Mouse (Mus musculus) liver, adult 2 months (tissue): ENCODE measurements at regions not wholly inside any gene's neighbourhood (a gene's known extent, or its start where the extent isn't known, plus 50 kb on each side); places are given as distances from the start of the nearest gene placed in this dataset.

Source experiments
- DNase-seq: peaks from one replicate; pipeline ENCODE4 v3.0.0-alpha.2; 2011; ENCODE audit warnings: low read depth, low spot score; ENCODE audit errors: extremely low read depth
- H3K27ac ChIP-seq: fragments of 200-500 bp; replicated peaks from 2 replicates; pipeline ENCODE4 v1.5.1; 2012; ENCODE audit warnings: low read depth, mild to moderate bottlenecking, control low read depth, inconsistent platforms, low read length; ENCODE audit not compliant: insufficient read depth
- H3K27me3 ChIP-seq: fragments of 200-500 bp; 2 replicates; pipeline ENCODE4 v1.6.1; 2012; ENCODE audit warnings: mild to moderate bottlenecking, moderate library complexity, low read length, inconsistent platforms; ENCODE audit not compliant: control insufficient read depth, insufficient read depth
- H3K36me3 ChIP-seq: fragments of 200-500 bp; 2 replicates; pipeline ENCODE4 v1.6.1; 2012; ENCODE audit warnings: low read length, inconsistent platforms; ENCODE audit not compliant: control insufficient read depth, insufficient read depth
- H3K4me1 ChIP-seq: fragments of 200-500 bp; 2 replicates; pipeline ENCODE4 v1.6.1; 2011; ENCODE audit warnings: low read length; ENCODE audit not compliant: control insufficient read depth, insufficient read depth
- H3K4me3 ChIP-seq: fragments of 200-500 bp; 2 replicates; pipeline ENCODE4 v1.5.1; 2011; ENCODE audit warnings: low read depth, mild to moderate bottlenecking, control low read depth, low read length, moderate library complexity; ENCODE audit not compliant: insufficient read depth
- H3K79me2 ChIP-seq: fragments of 200-500 bp; 2 replicates; pipeline ENCODE4 v1.6.1; 2012; ENCODE audit warnings: inconsistent platforms, mild to moderate bottlenecking, low read length, moderate library complexity; ENCODE audit not compliant: control insufficient read depth, insufficient read depth
- H3K9ac ChIP-seq: fragments of 200-500 bp; 2 replicates; pipeline ENCODE4 v1.6.1; 2012; ENCODE audit warnings: low read depth, mild to moderate bottlenecking, control low read depth, inconsistent platforms, low read length
- CTCF ChIP-seq: fragments of 200-500 bp; IDR thresholded peaks from 2 replicates; pipeline ENCODE4 v1.5.1; 2011; ENCODE audit warnings: low read depth, low read length, control low read depth
- POLR2A ChIP-seq: fragments of 200-500 bp; IDR thresholded peaks from 2 replicates; pipeline ENCODE4 v1.6.1; 2011; ENCODE audit warnings: low read length, control low read depth; ENCODE audit not compliant: insufficient read depth; ENCODE audit errors: extremely low read depth
- WGBS: fragments of 180-500 bp; shearing (Covaris S2); methylation state at CpG from one replicate; pipeline ENCODE4 v1.1.7; 2018; 5-methylcytosine and 5-hydroxymethylcytosine counted together

DNA sequence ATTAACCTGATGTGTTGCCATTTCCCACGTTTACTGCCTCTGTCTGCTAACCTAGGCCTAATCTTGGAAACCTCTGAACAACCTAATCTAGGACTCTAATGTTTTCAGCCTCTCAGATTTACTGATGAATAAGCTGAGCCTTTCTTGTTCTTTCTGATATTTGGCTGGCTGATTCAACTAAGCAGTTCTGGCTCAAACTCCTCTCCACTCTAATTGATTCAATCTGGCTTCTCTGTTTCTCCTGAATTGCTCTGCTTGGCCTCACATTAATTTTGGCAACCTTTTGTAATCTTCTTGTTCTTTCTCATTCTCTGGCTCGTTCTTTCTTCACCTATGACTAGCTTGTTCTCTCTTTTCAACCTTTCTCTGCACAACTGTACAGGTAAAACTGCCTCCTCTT, 1561.2 kb upstream of the Zeb2 start:
- Histone ChIP-seq H3K27ac (no peak overlapping the region), H3K9ac (no peak overlapping the region), H3K36me3 (no peaks in the 10 kb centered on the region), H3K79me2 (no peaks in the 10 kb centered on the region), H3K27me3 (no peaks in the 10 kb centered on the region), H3K4me1 (no peaks in the 10 kb centered on the region), H3K4me3 (no peak overlapping the region)
- TF ChIP-seq POLR2A: no peak
- TF ChIP-seq CTCF: no peak
- no peak for DNase-seq
- 45% methylated on average over 2 of the region's 2 CpGs for WGBS

DNA sequence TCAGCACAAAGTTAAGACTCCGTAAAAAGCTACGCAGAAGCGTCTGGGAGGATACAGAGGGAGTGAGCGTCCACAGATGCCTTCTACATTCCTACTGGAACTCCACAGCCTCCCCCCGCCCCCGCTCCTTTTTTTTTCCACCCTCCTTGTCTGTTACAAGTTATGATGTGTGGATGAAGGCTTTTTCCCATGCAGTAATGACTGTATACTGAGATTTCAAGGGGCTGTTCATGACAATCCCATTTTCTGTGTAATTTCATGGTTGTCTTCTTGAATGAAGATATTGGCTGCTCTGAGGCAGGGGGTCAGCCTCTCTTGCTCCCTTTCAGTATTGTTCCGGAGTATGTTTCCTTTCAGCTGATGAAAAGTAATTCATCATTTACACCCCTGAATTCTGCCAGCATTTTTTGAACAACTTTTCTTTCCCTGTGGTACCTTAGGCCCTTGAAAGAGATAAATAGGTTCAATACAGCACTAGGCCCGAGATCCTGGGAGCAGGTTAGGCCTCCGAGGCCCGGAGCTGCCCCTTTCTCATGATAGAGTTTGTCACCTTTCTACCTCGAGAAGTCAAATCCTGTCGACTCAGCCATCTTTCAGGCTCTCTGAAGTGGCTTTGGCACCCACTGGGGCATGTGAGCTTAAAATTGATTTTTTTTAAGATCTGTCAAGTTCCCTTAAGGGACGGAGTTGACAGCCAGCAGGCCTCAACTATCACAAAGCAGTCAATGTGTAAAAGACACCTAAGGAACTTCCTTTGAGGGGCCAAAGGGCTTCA, 1552.5 kb upstream of the Zeb2 start:
- Histone ChIP-seq H3K36me3 (no peaks in the 10 kb centered on the region), H3K79me2 (no peaks in the 10 kb centered on the region), H3K9ac (no peak overlapping the region), H3K27me3 (no peaks in the 10 kb centered on the region), H3K4me1 (no peaks in the 10 kb centered on the region), H3K27ac (no peak overlapping the region), H3K4me3 (no peak overlapping the region)
- DNase-seq: no peak
- TF ChIP-seq POLR2A (no peak), CTCF (no peak)
- WGBS: 84% methylated on average over 13 of the region's 13 CpGs

DNA sequence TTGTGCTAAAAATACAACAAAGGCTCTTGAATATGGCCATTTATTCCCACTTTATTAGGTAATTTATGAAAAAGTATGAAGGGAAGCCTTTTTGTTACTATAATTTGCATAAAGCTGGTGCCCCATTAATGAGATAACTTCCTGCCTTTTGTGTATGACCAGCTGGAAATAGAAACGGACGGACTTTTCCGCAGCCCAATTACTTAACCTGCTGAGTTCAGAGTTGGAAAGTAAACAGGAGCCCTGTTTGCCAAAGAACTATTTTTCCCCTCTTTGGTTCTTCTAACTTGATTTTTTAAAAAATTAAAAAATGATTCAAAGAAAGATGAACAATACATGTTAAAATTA, 1549.8 kb upstream of the Zeb2 start:
- WGBS: 69% methylated on average over 3 of the region's 3 CpGs
- Histone ChIP-seq H3K4me1 (no peaks in the 10 kb centered on the region), H3K79me2 (no peaks in the 10 kb centered on the region), H3K27ac (no peak overlapping the region), H3K36me3 (no peaks in the 10 kb centered on the region), H3K9ac (no peak overlapping the region), H3K27me3 (no peaks in the 10 kb centered on the region), H3K4me3 (no peak overlapping the region)
- DNase-seq: no peak
- TF ChIP-seq CTCF (no peak), POLR2A (no peak)

- Histone ChIP-seq H3K9ac (no peak overlapping the region), H3K27ac (no peak overlapping the region), H3K4me3 (no peak overlapping the region), H3K36me3 (no peaks in the 10 kb centered on the region), H3K27me3 (no peaks in the 10 kb centered on the region), H3K79me2 (no peaks in the 10 kb centered on the region), H3K4me1 (no peaks in the 10 kb centered on the region)
- TF ChIP-seq CTCF (no peak), POLR2A (no peak)
- no peak for DNase-seq
- 72% methylated on average over 10 of the region's 10 CpGs for WGBS
Observed at GRCm38 (mm10) chr2:46666084-46666989, 1549.1 kb upstream of the Zeb2 start.

DNA sequence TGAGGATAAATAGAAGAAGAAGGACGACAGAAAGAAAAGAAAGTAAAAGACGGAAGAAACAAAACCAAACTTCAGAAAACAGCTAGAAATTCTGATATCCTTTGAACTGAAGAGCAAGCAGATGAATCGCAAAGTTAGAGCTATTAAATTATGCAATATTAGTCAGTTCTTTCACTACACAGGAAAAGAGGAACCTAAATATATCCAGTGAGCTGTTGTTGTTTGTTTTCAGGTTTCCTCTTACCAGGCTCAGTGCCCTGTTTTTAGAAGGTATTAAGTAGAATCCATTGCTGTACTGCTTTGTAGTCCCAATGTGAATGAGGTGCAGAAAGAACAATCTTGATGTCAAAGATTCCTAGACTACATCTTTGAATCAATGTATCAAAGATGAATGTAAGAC, 1544.7 kb upstream of the Zeb2 start:
- Histone ChIP-seq H3K9ac (no peak overlapping the region), H3K4me3 (no peak overlapping the region), H3K79me2 (no peaks in the 10 kb centered on the region), H3K27me3 (no peaks in the 10 kb centered on the region), H3K27ac (no peak overlapping the region), H3K36me3 (no peaks in the 10 kb centered on the region), H3K4me1 (no peaks in the 10 kb centered on the region)
- TF ChIP-seq POLR2A (no peak), CTCF (no peak)
- WGBS: 71% methylated on average over 3 of the region's 3 CpGs
- no peak for DNase-seq
